Mouse (Mus musculus): ENCODE measurements at regions not wholly inside any gene's neighbourhood (a gene's known extent, or its start where the extent isn't known, plus 50 kb on each side); places are given as distances from the start of the nearest gene placed in this dataset.

DNA sequence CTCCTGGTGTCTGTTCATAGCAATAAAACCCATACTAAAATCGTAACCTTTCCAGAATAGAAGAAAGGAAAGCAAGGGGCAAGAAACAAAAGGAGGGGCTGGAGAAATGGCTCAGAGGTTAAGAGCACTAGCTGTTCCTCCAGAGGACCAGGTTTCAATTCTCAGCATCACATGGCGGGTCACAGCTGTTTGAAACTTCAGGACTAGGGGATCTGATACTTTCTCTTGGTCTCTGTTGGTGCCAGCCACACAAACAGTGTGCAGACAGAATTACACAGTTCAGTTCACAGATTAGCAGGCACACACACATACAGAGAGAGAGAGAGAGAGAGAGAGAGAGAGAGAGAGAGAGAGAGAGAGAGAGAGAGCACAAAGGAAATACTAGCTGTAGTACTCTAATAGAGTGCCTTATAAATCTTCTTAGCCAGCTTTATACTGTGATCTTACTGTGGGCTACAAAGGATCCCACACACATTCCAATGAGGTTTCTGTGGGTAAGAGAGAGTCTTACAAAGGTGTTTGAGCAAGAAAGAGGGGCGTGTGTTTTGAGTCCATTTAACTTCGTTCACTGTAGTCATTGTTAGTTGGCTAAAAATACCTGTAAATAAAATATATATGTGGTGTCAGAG, 89.2 kb upstream of the Cops8 start:
- no peak for DNase-seq (ENCODE audit: low spot score)

GRCm38 (mm10) chr1:90514176-90514575, 88.6 kb upstream of the Cops8 start:
- H3K4me1 ChIP-seq (replicated peaks; ENCODE audit: control insufficient read depth, insufficient read depth, low read length) = no peaks in the 10 kb centered on the region
- ATAC-seq (ENCODE audit: low FRiP score) (no peak), DNase-seq (ENCODE audit: low spot score) (no peak)
- no peaks in the 10 kb centered on the region for H3K36me3 ChIP-seq (ENCODE audit: control insufficient read depth, insufficient read depth, low read length)
- no peaks in the 10 kb centered on the region for H3K27me3 ChIP-seq (ENCODE audit: control insufficient read depth, insufficient read depth, low read length)
- 84% methylated on average over 7 of the region's 7 CpGs for WGBS
- no peak overlapping the region for H3K27ac ChIP-seq (ENCODE audit: low read depth, low read length)
- H3K9ac ChIP-seq (ENCODE audit: low read depth, low read length) = no peak overlapping the region
- no peak overlapping the region for H3K4me3 ChIP-seq (ENCODE audit: low read depth, low read length)
- H3K9me3 ChIP-seq (ENCODE audit: control insufficient read depth, low read length) = no peaks in the 10 kb centered on the region
- no peak overlapping the region for H3K4me2 ChIP-seq (replicated peaks; ENCODE audit: low read depth, low read length)

More for the DNA sequence above, 89.2 kb upstream of the Cops8 start:
- 85% methylated on average over 4 of the region's 4 CpGs for WGBS
- H3K4me1 ChIP-seq (replicated peaks; ENCODE audit: control insufficient read depth, insufficient read depth, low read length) = no peaks in the 10 kb centered on the region
- H3K9ac ChIP-seq (ENCODE audit: low read depth, low read length) = no peak overlapping the region
- H3K4me3 ChIP-seq (ENCODE audit: low read depth, low read length) = no peak overlapping the region
- no peaks in the 10 kb centered on the region for H3K27me3 ChIP-seq (ENCODE audit: control insufficient read depth, insufficient read depth, low read length)
- H3K9me3 ChIP-seq (ENCODE audit: control insufficient read depth, low read length) = no peaks in the 10 kb centered on the region
- H3K27ac ChIP-seq (ENCODE audit: low read depth, low read length) = no peak overlapping the region
- no peak overlapping the region for H3K4me2 ChIP-seq (replicated peaks; ENCODE audit: low read depth, low read length)
- ATAC-seq (ENCODE audit: low FRiP score) = no peak
- H3K36me3 ChIP-seq (ENCODE audit: control insufficient read depth, insufficient read depth, low read length) = no peaks in the 10 kb centered on the region

GRCm38 (mm10) chr1:90518584-90519265, 84.1 kb upstream of the Cops8 start:
- DNase-seq (ENCODE audit: low spot score) (no peak), ATAC-seq (ENCODE audit: low FRiP score) (no peak)
- Histone ChIP-seq H3K9ac (ENCODE audit: low read depth, low read length) (no peak overlapping the region), H3K36me3 (ENCODE audit: control insufficient read depth, insufficient read depth, low read length) (no peaks in the 10 kb centered on the region), H3K4me1 (replicated peaks; ENCODE audit: control insufficient read depth, insufficient read depth, low read length) (no peaks in the 10 kb centered on the region), H3K9me3 (ENCODE audit: control insufficient read depth, low read length) (no peaks in the 10 kb centered on the region), H3K4me2 (replicated peaks; ENCODE audit: low read depth, low read length) (no peak overlapping the region), H3K4me3 (ENCODE audit: low read depth, low read length) (no peak overlapping the region), H3K27ac (ENCODE audit: low read depth, low read length) (no peak overlapping the region), H3K27me3 (ENCODE audit: control insufficient read depth, insufficient read depth, low read length) (no peaks in the 10 kb centered on the region)
- 60% methylated on average over 9 of the region's 9 CpGs for WGBS

- Histone ChIP-seq H3K4me2 (replicated peaks; ENCODE audit: low read depth, low read length) (no peak overlapping the region), H3K9me3 (ENCODE audit: control insufficient read depth, low read length) (no peaks in the 10 kb centered on the region), H3K27ac (ENCODE audit: low read depth, low read length) (no peak overlapping the region), H3K36me3 (ENCODE audit: control insufficient read depth, insufficient read depth, low read length) (no peaks in the 10 kb centered on the region), H3K9ac (ENCODE audit: low read depth, low read length) (no peak overlapping the region), H3K27me3 (ENCODE audit: control insufficient read depth, insufficient read depth, low read length) (no peaks in the 10 kb centered on the region), H3K4me1 (replicated peaks; ENCODE audit: control insufficient read depth, insufficient read depth, low read length) (no peaks in the 10 kb centered on the region), H3K4me3 (ENCODE audit: low read depth, low read length) (no peak overlapping the region)
- ATAC-seq (ENCODE audit: low FRiP score) (no peak), DNase-seq (ENCODE audit: low spot score) (no peak)
- 75% methylated on average over 12 of the region's 12 CpGs for WGBS
Measured at GRCm38 (mm10) chr1:90519284-90520275, 83.2 kb upstream of the Cops8 start.

DNA sequence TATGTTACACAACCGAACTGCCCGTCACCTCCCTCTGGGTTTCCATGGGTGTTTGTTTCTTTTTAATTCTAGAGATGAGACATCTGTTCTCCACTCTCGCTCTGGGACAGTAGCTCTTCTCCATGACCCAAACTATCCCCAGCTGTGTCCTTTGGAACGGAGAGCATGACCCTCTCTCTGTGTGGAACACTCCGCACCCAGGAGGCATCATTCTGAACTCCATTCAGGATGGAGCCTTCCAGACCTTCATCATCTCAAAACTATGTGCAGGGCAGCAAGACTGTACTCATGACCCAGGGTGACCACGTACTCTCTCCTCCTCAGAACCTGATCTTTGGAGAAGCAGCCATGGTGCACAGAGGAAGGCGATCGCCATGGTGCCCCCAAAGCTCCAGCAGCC, 80.5 kb upstream of the Cops8 start:
- ATAC-seq (ENCODE audit: low FRiP score) (no peak), DNase-seq (ENCODE audit: low spot score) (no peak)
- Histone ChIP-seq H3K4me1 (replicated peaks; ENCODE audit: control insufficient read depth, insufficient read depth, low read length) (no peaks in the 10 kb centered on the region), H3K9ac (ENCODE audit: low read depth, low read length) (no peak overlapping the region), H3K9me3 (ENCODE audit: control insufficient read depth, low read length) (no peaks in the 10 kb centered on the region), H3K27me3 (ENCODE audit: control insufficient read depth, insufficient read depth, low read length) (no peaks in the 10 kb centered on the region), H3K27ac (ENCODE audit: low read depth, low read length) (no peak overlapping the region), H3K4me3 (ENCODE audit: low read depth, low read length) (no peak overlapping the region), H3K36me3 (ENCODE audit: control insufficient read depth, insufficient read depth, low read length) (no peaks in the 10 kb centered on the region), H3K4me2 (replicated peaks; ENCODE audit: low read depth, low read length) (no peak overlapping the region)
- 80% methylated on average over 8 of the region's 8 CpGs for WGBS

DNA sequence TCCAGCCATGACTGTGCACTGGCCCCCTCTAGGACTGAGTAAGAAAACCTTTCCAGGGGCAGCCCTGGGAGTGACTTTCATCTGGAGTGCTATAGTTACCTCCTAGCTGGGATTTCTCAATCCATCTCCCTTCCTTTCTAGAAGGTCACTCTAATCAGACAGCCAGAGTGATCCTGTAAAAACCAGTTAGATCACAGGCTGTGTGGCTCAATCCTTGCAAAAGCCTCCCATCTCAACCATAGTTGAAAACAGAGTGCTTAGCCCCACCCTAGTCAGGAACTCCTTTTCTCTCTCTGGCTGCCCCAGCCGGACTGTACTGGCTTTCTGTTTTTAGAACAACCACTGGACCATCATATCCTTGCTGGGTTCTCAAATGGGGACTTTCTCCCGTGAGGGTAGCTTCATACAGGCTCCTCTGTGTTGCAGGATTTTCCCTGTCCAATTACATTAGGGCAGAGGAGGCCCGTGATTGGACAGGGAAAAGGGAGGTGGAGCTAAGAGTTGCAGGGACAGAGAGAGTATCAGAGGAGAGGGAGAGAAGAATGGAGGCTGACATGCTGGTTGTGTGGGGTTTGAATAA, 78.0 kb upstream of the Cops8 start:
- WGBS = 31% methylated on average over 3 of the region's 3 CpGs
- no peak overlapping the region for H3K4me2 ChIP-seq (replicated peaks; ENCODE audit: low read depth, low read length)
- H3K9me3 ChIP-seq (ENCODE audit: control insufficient read depth, low read length) = no peaks in the 10 kb centered on the region
- ATAC-seq (ENCODE audit: low FRiP score) = no peak
- H3K27ac ChIP-seq (ENCODE audit: low read depth, low read length) = no peak overlapping the region
- no peak overlapping the region for H3K4me3 ChIP-seq (ENCODE audit: low read depth, low read length)
- H3K36me3 ChIP-seq (ENCODE audit: control insufficient read depth, insufficient read depth, low read length) = no peaks in the 10 kb centered on the region
- H3K27me3 ChIP-seq (ENCODE audit: control insufficient read depth, insufficient read depth, low read length) = no peaks in the 10 kb centered on the region
- H3K9ac ChIP-seq (ENCODE audit: low read depth, low read length) = no peak overlapping the region
- H3K4me1 ChIP-seq (replicated peaks; ENCODE audit: control insufficient read depth, insufficient read depth, low read length) = no peaks in the 10 kb centered on the region
- DNase-seq (ENCODE audit: low spot score) = no peak

GRCm38 (mm10) chr1:90526311-90526710, 76.5 kb upstream of the Cops8 start:
- no peak for DNase-seq (ENCODE audit: low spot score)
- H3K27me3 ChIP-seq (ENCODE audit: control insufficient read depth, insufficient read depth, low read length) = no peaks in the 10 kb centered on the region
- 88% methylated on average over 7 of the region's 7 CpGs for WGBS

GRCm38 (mm10) chr1:90527947-90528717, 74.6 kb upstream of the Cops8 start:
- Histone ChIP-seq H3K9me3 (ENCODE audit: control insufficient read depth, low read length) (no peaks in the 10 kb centered on the region), H3K4me3 (ENCODE audit: low read depth, low read length) (no peak overlapping the region), H3K27ac (ENCODE audit: low read depth, low read length) (no peak overlapping the region), H3K36me3 (ENCODE audit: control insufficient read depth, insufficient read depth, low read length) (no peaks in the 10 kb centered on the region), H3K4me2 (replicated peaks; ENCODE audit: low read depth, low read length) (no peak overlapping the region), H3K27me3 (ENCODE audit: control insufficient read depth, insufficient read depth, low read length) (no peaks in the 10 kb centered on the region), H3K4me1 (replicated peaks; ENCODE audit: control insufficient read depth, insufficient read depth, low read length) (no peaks in the 10 kb centered on the region), H3K9ac (ENCODE audit: low read depth, low read length) (no peak overlapping the region)
- no peak for ATAC-seq (ENCODE audit: low FRiP score)
- 82% methylated on average over 11 of the region's 11 CpGs for WGBS
- no peak for DNase-seq (ENCODE audit: low spot score)

More at GRCm38 (mm10) chr1:90526311-90526710, 76.5 kb upstream of the Cops8 start:
- Histone ChIP-seq H3K4me3 (ENCODE audit: low read depth, low read length) (no peak overlapping the region), H3K9me3 (ENCODE audit: control insufficient read depth, low read length) (no peaks in the 10 kb centered on the region), H3K4me1 (replicated peaks; ENCODE audit: control insufficient read depth, insufficient read depth, low read length) (no peaks in the 10 kb centered on the region), H3K36me3 (ENCODE audit: control insufficient read depth, insufficient read depth, low read length) (no peaks in the 10 kb centered on the region), H3K4me2 (replicated peaks; ENCODE audit: low read depth, low read length) (no peak overlapping the region), H3K27ac (ENCODE audit: low read depth, low read length) (no peak overlapping the region), H3K9ac (ENCODE audit: low read depth, low read length) (no peak overlapping the region)
- ATAC-seq (ENCODE audit: low FRiP score) = no peak
